Mouse (Mus musculus): ENCODE measurements at regions not wholly inside any gene's neighbourhood (a gene's known extent, or its start where the extent isn't known, plus 50 kb on each side); places are given as distances from the start of the nearest gene placed in this dataset.
A peak's percentile ranks its signal among the peaks of the same experiment; 100 is the strongest.

DNA sequence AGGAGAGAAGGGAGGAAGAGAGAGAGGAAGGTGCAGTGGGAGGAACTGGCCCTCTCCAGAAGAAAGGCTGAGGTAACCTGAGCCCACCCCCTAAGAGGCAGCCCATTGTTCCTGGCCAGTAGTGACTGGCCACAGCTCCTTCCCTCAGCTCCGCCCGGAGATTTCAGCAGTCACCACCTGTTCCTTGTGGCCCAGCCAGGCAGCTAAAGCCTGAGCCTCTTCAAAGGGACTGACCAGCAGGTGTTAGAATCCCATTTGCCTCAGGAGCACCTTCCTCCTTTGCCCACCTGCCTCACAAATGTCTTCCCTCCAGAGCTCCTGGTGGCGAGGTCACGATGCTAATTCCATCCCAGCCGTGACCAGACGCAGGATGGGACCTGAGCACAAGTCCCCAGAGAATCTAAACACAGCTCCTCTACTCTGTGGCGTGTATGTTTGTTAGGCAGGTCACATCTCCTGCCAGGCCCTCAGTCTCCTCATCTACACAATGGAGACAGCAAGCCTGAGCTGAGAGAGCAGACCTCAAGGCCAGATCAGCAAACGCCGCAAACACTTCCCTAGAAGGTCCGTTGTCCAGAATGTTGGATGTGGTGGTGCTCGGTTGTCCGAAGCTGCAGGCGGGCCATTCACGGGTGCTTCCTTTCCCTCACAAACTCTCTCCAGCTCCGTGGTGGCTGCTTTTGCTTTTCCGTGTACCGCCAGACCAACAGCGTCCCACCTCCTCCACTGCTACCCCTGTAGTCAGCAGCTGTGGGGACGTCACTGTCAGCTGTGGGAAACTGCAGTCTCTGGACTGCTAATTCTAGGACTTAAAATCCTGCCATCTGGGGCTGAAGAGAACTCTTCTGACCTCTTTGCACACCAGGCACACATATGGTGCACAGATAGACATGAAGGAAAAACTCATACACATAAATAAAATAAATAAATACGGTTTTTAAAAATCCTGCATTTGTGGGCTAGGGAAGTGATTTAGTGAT, 145.8 kb upstream of the Rad23b start:
- peak; percentile 10 for DNase-seq (ENCODE audit: low spot score)

DNA sequence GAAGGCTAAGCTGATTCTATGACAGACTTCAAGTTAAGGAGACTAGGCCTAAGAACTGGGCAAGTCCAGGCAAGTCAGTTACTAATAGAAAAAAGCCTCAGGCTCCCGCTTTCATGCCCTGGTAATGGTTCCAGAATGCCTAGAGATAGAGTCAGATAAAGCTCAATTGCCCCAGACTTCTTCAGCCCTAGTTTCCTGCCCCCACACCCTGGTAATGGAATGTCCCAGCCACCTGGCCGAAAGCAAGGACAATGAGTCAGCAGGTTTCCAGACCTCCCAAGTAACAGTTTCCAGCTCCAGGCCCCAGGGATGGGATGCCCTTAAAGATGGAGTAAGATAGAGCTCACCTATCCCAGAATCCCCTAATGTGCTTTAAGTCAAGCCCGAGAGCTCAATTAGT, 143.6 kb upstream of the Rad23b start:
- no peak for DNase-seq (ENCODE audit: low spot score)

DNA sequence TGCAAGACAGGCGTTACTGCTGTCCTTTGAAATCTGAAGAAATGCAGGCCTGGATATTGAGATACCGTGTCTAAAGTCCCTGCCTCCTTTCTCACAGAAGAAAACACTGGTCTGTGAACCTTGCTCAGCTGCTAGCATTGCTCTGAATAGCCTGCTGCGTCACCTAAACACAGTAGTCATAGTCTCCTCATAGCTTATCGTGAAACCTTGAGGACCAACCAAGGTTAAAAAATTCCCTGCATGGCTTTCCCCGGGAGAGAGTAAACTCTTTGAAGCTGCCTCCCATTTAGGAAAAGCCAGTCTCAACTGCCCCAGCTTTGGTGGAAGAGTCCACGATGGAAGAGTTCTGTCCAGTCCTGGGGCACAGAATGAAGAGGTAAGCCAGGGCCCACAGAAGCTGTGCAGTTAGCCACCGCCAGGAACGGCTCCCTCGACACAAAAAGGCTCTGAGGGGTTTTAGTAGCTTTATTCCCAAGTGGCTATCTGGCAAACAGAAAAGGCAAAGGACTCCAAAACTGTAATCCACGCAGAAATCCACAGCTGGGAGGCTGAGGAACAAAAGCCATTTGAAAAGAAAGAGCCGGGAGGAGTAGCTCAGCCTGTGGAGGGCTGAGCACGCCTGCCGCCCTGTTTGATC, 142.0 kb upstream of the Rad23b start:
- DNase-seq (ENCODE audit: low spot score), result no peak

DNA sequence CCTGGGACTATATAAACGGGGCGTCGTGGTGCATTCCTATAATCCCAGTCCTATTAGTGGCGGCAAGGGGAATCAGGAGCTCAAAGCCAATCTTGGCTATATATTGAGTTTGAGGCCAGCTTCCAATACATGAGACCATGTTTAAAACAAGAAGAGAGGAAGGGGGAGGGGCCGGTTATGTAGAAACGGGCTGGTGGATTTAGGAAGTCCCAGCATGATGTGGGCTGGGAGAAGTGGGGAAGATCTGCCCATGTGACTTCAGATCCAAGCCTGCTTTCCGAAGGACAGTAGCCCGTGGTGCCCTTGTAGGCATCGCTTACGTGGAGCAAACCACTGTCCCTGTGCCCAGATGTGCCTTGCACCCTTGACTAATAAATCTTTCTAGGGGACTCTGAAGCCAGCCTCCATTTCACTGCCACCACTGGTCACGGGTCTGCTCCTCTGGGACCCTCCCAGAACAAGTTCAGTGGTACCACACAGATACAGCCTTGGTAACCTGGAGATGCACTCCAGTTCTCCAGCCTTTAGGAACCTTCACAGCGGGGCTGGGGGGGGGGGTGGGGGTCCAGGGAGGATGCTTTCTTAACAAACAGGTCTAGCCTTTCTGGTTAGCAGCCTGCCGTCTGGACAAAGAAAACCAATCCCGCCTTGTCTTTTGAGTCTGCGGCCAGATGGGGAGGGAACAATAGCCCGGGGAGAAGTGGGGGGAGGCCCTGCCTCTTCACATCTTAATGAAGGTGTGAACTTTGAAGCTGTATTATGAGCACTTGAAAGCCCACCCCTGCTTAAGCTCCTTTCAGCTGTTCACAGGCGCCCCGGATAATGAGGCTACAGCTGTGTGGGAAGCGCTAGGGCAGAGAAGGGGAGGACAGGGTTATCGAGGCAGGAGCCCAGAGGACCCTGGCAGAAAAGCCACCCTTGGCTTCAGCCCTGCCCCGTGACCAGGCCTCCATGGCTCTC, 141.2 kb upstream of the Rad23b start:
- DNase-seq (ENCODE audit: low spot score), result peak; percentile 52

GRCm38 (mm10) chr4:55215425-55216174, 134.2 kb upstream of the Rad23b start:
- no peak for DNase-seq (ENCODE audit: low spot score)

DNA sequence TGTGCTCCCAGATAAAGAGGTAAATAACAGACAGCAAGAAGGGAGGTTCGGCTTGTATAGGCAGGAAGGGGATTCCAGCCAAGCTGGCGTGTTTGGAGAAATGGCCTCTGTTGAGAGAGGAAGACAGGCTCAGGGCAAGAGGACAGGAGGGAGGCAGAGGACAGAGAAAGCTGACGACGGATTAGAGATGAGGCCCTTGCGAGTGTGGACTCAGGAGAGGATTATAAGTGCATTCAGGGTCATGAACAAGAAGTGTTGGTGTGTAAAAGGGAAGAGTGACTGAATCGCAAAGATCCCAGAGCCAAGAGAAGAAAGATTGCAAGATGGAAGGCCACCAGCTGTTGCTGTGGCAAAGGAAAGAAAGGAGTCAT, 133.7 kb upstream of the Rad23b start:
- peak; percentile 9 for DNase-seq (ENCODE audit: low spot score)

GRCm38 (mm10) chr4:55225766-55226165, 124.1 kb upstream of the Rad23b start:
- DNase-seq (ENCODE audit: low spot score), result no peak

GRCm38 (mm10) chr4:55227394-55227793, 122.4 kb upstream of the Rad23b start:
- no peak for DNase-seq (ENCODE audit: low spot score)

DNA sequence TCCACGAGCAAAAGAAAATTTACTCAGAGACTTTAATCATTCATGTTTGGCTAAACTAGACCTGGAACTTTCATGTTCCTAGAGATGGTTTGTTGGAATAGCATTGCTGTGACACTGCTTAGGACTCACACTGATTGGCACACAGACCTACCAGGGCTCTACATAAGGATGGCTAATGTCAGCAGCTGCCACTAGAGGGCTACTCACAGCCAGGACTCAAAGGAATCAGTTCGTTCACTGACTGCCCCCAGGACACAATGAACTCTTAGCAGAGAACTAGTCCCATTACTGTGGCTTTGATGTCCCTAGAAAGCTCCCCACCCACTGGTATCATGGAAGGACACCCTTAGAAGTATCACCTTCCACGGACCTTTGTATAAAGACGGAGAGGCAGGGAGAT, 118.3 kb upstream of the Rad23b start:
- DNase-seq (ENCODE audit: low spot score), result peak; percentile 79

- no peak for DNase-seq (ENCODE audit: low spot score)
These were observed 112.0 kb upstream of the Rad23b start for GRCm38 (mm10) chr4:55237856-55238255.

GRCm38 (mm10) chr4:55240450-55240849, 109.4 kb upstream of the Rad23b start:
- peak; percentile 94 for DNase-seq (ENCODE audit: low spot score)

DNA sequence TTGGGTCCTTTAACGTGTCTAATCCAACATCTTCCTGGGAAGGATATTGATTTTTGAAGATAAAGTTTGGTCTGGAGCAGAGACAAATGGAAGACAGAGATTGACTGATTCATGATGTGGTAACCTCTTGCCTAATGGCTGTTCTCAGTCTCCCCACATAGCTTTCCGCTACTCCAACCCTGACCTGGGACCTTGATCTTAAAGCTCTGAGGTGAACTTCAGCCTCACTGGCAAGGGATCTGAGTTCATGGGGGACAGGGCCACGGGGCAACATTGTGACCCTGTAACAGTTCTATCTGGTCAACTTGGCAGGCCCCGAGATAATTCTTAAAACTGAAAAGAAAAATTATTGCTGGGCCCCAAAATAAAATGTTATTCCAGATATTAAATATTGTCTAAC, 107.5 kb upstream of the Rad23b start:
- DNase-seq (ENCODE audit: low spot score), result no peak

- DNase-seq (ENCODE audit: low spot score), result peak; percentile 16
These were observed 106.5 kb upstream of the Rad23b start for GRCm38 (mm10) chr4:55243091-55244058.

DNA sequence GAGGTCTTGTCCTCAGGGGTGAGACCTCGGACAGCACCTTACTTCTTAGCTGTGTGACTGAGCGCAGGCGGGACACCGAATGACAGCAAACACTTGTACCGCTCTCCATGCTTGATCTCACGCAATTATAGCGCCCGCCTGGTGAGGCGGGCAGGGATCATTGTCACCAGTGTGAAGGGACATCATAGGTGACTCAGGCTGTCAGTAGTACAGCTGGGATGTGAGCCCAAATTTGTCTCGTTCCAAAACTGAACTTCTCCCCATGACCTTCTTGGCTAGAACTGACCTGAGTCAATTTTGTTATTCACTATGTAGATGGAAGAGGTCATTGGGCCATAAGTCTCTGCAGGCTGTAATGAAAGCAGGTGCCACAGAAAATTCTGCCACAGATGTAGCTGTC, 104.1 kb upstream of the Rad23b start:
- DNase-seq (ENCODE audit: low spot score), result no peak

GRCm38 (mm10) chr4:55250334-55250733, 99.5 kb upstream of the Rad23b start:
- DNase-seq (ENCODE audit: low spot score), result peak; percentile 8

DNA sequence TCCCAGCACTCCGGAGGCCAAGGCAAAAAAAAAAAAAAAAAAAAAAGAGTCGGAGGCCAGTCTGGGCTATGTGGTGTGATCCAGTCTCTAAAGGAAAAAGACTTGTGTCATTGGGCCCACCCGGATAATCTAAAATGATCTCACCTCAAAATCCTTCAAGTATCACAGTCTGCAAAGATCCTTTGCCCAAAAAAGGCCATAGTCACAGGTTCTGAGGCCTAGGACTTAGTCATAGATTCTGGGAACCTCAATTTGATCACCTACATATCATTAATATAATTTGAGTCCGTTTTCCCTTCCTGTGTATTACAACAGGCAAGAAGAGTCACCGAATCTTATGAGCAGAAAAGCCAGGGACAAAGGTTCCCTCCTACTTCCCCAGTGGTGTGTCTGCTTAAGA, 98.3 kb upstream of the Rad23b start:
- no peak for DNase-seq (ENCODE audit: low spot score)

GRCm38 (mm10) chr4:55253769-55254168, 96.1 kb upstream of the Rad23b start:
- DNase-seq (ENCODE audit: low spot score), result no peak

DNA sequence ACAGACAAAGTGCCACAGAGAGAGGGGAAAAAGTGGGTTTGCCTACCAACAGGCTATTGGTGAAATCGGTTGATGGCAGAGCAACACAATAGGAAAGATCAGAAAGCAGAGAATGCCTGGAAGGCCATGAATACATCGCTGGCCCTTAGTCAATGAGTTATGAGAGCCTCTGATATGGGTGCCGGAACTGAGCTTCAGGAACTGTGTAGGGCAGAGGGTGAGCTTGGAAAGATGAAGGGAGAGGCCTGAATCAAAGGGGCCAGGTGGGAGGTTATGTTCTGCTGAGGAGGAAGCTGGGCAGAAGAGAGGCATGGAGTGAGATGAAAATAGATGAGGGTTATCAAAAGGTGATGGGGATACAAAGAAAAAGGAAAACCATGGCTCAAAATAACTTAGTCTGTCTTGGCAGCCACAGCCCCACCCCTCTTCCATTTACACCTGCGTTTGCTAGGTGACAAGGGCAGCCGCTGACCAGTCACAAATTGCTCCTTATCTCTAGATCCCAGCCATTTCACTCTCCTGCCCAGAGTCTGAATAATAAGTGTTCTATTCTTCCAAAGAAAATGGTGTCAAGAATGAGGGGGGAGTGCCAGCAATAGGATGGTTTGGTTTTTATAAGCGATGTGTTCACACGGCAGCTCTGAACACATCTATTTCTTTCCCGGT, 77.7 kb upstream of the Rad23b start:
- no peak for DNase-seq (ENCODE audit: low spot score)

GRCm38 (mm10) chr4:55276300-55276952, 73.4 kb upstream of the Rad23b start:
- DNase-seq (ENCODE audit: low spot score), result no peak

All from embryo, embryonic 10 days (tissue).